Mouse (Mus musculus) left cerebral cortex, postnatal 14 days (tissue): Measurements from ENCODE around the gene Havcr1. TPM values are rescaled to one million over a fixed set of nuclear protein-coding genes. Genes with fewer than 3 reads are reported as not detected.

ENCODE experiments used
- DNase-seq, 2 experiments: peaks; one replicate each; pipeline ENCODE4 v3.0.0; 2021 to 2022; ENCODE audit warnings: low spot score in 2 of 2, mixed read lengths in 1 of 2
- intact Hi-C: fragments of 180-260 bp; cut with DNase I; formaldehyde crosslinking; loops from one replicate; pipeline ENCODE4 v1.15.1; 2025
- total RNA-seq, 2 experiments: library from RNA; stranded (reverse); gene quantifications; 2 replicates each; pipeline ENCODE4 v1.2.3; 2021

Gene Havcr1
- total RNA-seq, 2 experiments from 2014 or later: not detected

DNA sequence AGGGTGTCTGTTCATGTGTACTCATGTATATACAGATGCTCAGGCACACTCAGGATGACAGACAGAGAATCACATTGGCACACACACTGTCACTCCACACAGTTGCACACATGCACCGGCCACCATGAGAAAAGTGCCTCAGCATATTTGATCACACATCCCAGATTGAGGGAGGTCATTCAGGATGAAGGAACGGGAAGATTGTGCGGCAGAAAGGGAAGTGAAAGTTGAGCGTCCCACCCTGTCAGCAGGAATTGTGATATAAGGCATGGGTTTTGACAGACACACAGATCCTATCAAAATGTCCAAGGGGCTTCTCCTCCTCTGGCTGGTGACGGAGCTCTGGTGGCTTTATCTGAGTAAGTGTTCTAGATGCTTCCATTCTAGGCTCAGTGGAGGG, 75.6 kb downstream of the Havcr1 start, which contains the start of gene Timd4:
Gene Timd4, plus strand, starts transcription at position 290 of the 400 bp plus-strand sequence.
- DNase-seq: no peak
- intact Hi-C loops: no loop called here

GRCm38 (mm10) chr11:46817692-46818091, 82.8 kb downstream of the Havcr1 start:
- intact Hi-C loops: no loop called here
- no peak for DNase-seq

GRCm38 (mm10) chr11:46819930-46820329, 85.0 kb downstream of the Havcr1 start:
- no peak for DNase-seq
- intact Hi-C loops: no loop called here

Other genes with a start within 250 kb of the Havcr1 start
- not detected for gene Gm12169, start 210.9 kb upstream of the Havcr1 start, total RNA-seq
- gene BC053393, start 163.5 kb upstream of the Havcr1 start, total RNA-seq: under 1 TPM; 0.29 to 0.32 TPM
- gene Dppa1, start 105.8 kb upstream of the Havcr1 start, total RNA-seq: not detected
- not detected for gene Timd2, start 28.0 kb upstream of the Havcr1 start, total RNA-seq
- gene Timd4, start 75.7 kb downstream of the Havcr1 start, total RNA-seq: not detected